Mouse (Mus musculus) cerebellum, adult 18-20 months (tissue): Measurements from ENCODE around the gene Nrxn3.

Source experiments
- DNase-seq, 2 experiments: peaks; one replicate each; pipeline ENCODE4 v3.0.0; 2021

Nrxn3 gene

GRCm38 (mm10) chr12:89376600-89376999 lies 653.9 kb downstream of the Nrxn3 start:
- DNase-seq, result no peak

DNA sequence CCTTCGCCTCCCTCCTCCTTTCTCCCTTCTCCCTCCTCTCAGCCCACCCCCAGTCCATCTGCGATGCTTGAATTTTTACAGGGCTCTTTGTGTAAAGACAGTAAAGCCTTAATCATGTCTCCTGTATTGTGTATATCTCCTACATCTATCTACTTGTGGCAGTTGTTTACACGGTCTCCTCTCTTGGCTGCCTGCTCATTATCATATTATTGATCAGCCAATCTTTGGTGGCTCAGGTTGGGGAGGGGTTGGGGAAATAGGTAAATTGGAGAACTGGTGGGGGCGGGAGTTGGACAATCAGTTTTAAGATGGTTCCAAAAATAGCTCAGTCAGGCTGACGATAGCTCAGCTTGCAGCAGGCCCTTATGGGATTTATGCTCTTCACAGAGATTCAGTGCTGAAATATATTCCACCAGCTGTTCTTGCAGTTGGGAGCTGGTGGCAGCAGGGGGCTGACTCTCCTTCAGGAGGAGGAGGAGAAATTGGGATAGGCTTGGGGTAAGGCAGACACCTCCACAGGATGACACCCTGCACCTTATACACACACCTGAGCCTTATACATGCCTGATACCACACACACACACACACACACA lies 654.5 kb downstream of the Nrxn3 start:
- no peak for DNase-seq

GRCm38 (mm10) chr12:89377687-89378086 lies 655.0 kb downstream of the Nrxn3 start:
- DNase-seq, result no peak

GRCm38 (mm10) chr12:89383254-89383653 lies 660.6 kb downstream of the Nrxn3 start:
- no peak for DNase-seq

DNA sequence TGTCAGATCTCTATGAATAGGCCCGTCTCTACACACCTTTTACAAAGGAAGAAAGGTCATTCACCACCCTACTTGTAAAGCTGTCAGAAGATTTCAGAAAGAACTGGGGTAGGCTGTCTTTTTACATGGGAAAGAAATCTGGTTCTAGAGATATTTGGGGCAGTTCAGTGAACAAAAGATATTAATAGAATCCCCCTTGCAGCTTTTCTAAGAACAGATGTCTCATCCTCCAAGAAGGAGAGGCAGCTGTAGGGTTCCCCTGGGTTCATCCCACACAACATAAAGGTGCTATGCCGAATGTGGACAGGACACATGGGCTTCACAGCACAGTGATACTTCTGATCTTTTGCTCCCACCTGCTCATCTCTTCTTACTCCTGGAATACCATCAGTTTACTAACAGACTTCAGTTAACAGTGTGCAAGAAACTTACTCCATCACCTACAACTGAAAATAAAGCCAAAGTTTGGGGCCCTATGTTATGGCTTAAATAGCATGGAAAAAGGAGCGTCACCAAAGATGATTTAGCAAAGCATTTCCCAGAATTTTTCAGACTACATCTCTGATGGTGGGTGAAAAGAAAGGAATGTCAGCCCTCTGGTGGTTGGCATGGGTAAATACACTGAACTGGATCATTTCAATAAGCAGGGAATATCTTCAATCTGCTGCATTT lies 672.6 kb downstream of the Nrxn3 start:
- DNase-seq, result peak; percentile 4 to 5

GRCm38 (mm10) chr12:89436519-89436918 lies 713.8 kb downstream of the Nrxn3 start:
- no peak for DNase-seq

GRCm38 (mm10) chr12:89442323-89443038 lies 719.8 kb downstream of the Nrxn3 start:
- DNase-seq, result no peak

DNA sequence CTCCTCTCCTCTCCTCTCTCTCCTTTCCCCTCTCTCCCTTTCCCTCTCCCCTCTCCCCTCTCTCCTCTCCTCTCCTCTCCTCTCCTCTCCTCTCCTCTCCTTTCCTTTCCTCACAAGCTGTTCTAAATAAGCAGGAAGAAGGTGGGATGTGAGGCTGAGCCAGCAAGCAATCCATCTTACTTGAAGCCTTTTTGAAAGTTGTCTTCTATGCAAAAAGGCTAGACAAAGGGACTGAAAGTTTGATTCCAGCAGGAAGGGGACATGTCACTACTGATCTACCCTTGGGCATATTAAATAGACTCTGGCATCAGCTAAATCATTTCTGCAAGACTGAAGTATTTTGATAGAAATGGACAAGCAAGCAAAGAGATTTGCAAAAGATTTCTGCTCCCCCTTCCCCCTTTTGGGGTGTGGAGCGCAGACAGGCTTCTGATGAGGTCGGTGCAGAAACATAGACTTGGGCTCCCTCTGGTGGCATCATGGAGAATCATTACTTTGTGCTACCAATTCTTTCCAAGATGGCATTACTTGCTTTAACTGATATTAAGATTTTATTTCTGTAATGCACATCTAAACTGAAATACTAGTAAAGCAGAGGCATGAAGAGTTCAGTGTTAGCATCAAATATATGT lies 728.1 kb downstream of the Nrxn3 start:
- peak; percentile 34 to 39 for DNase-seq

DNA sequence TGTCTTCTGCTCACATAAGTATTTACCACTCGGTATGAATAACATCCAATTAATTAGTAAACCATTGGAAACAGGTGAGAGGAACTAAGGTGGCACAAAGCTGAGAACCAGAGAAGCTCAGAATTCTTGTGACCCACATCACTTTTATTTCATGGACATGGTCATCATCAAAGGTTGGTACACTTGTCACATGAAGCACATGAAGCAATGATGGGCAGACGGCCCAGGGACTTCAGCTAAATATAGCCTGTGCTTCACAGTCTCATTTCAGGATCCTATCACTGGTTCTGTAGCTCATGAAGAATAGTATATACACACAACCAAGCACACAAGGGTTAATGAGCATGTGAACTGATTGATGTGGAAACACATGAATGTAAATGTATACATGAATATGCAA lies 747.5 kb downstream of the Nrxn3 start:
- DNase-seq, result no peak

GRCm38 (mm10) chr12:89471289-89471688 lies 748.6 kb downstream of the Nrxn3 start:
- DNase-seq, result no peak

- DNase-seq, result no peak
These were observed 749.2 kb downstream of the Nrxn3 start for GRCm38 (mm10) chr12:89471874-89472273.

DNA sequence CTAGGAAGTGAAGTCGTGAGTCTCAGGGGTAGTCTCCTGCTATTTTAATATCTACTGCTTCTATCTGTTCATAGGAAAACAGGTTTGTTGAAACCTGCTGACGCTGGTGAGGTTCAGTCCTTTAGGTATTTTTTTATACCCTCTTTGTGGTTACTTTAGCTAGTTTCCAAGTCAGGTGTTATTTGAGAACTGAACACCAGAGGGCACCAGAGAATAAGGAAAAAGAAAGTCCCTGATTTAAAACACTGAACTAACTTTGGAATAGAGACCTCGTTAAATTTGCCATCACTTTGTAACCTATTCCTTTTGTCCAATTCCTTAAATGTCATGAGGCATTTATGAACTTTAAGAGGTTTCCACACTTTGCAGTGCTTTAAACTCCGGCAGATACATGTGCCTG lies 756.4 kb downstream of the Nrxn3 start:
- peak; percentile 43 to 64 for DNase-seq

DNA sequence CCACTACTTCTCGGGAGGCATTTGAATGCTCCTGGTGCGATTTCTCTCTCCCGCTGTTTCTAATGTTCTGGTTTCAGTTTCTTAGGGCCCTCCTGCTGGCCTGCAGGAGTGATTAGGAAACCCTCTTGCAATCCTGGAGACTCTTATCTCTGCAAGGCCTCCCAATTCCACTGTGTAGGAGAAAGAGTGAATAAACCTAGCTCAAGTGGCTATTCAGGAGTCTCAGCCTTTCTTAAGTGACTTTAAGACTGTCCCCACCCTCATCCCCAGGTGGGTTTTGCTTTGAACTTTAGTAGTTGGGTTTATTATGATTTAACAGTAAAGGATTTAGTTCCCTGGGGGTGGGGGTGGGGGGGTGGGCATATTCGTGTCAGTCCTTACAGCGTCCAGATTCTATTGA lies 759.5 kb downstream of the Nrxn3 start:
- DNase-seq, result no peak

GRCm38 (mm10) chr12:89504026-89504425 lies 781.4 kb downstream of the Nrxn3 start:
- no peak for DNase-seq

DNA sequence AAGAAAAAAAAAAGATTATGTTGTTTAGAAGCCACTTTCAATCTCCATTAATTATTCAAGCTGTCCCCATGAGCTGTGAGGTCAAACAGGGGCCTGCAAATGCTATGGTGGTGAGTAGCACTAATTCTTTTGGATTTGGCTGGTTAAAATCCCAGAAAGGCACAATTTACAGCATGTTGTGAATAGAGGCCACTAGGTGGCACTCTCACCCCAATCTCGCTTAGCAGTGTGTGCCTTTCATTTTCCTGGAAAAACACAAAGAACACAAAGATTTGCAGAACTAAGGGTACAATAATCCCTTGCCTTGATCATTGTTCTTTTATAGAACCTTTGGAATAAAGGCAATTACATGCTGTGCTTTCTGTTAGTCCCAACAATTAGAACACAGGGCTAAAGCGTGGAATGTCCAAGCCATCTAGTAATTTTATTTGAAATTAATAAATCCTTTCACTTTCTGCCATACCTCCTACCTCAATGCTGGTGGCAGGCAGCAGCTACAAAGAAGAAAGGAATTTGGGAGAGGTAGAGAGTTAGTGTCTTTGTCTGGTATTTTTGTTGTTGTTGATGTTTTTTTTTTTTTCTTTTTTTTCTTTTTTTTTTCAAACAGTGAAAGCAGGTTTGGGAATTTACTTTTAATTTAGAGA lies 782.6 kb downstream of the Nrxn3 start:
- peak; percentile 71 to 84 for DNase-seq

- DNase-seq, result no peak
These were observed 786.3 kb downstream of the Nrxn3 start for GRCm38 (mm10) chr12:89508970-89509369.

GRCm38 (mm10) chr12:89513759-89514158 lies 791.1 kb downstream of the Nrxn3 start:
- DNase-seq, result peak; percentile 76 to 77

GRCm38 (mm10) chr12:89516046-89516445 lies 793.4 kb downstream of the Nrxn3 start:
- DNase-seq, result no peak

DNA sequence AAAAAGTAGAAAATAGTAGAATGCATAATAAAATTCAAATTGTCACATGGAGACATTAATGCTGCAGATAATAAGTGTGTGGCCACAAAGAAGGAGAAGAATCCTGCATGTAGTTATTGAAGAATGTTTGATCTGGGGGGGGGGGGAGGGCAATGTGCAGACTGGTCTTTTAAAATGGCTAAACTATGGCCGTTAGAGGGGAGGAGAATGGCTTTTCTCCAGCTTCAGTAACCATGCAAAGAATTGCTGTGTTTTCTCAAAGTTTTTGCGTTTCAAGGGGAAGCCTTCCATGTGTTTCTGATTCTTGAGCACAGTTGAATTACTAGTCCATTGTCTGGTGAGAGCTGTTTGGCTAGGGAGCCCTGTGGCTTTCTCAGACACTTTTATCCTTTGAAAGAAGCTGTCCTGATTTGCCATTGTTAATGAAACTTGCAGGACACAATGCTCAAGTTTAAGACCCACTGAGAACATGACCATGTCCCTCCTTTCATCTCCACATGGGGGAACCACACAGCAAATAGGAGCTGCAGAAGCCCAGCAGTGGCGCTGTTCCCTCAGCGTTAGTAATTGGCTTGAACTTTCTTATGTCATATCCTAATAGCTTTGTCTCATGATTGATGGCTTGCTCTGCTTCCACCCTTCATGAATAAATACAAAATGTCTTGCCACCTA lies 808.1 kb downstream of the Nrxn3 start:
- DNase-seq, result no peak

DNA sequence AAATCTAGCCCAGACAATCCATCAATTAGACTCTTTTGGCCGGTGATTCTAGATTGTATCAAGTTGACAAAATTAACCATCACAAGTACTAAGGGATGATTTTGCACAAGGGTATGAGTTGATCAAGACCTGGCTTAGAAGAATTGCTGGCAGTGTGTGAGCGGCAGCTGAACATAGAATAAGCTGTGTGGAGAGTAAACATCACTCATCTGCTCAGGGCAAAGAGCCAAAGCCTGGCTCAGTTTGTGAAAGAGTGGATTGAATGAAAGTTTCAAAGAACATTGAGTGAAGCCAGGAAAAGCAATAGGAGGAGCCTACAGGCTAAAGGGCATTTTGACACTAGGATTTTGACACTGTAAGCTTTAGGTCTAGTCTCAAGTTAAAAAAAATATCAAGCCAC lies 828.6 kb downstream of the Nrxn3 start:
- DNase-seq, result peak; percentile 27 to 46

DNA sequence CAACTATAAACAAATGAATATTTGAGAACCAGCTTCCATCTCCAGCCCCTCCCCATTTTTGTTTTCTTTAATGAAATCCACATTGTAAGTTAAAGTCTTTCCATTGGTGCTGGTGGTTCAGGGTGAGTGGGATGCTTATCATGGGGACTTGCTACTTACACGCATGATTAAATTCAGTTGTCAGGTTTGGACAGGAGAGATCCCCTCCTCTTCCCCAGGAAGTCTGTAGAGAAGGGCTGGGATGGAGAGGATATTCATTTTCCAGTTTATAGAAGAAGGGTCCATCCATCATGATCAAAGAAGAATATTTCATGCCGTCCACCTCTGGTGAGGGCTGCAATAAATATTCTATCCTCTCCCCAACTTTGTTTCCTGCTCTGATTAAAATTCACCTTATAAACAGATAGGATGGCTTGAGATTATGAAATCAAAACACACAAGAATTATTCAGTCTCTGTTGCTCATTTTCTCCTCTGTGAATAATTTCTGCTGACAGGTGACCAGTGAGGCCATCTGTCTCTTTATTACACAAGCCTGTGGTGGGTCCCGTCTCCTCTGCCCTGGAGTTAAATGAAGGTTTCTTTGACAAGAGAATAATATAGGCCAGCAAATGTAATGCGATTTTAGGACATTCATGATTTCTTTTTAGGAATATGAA lies 830.7 kb downstream of the Nrxn3 start:
- peak; percentile 77 to 89 for DNase-seq

DNA sequence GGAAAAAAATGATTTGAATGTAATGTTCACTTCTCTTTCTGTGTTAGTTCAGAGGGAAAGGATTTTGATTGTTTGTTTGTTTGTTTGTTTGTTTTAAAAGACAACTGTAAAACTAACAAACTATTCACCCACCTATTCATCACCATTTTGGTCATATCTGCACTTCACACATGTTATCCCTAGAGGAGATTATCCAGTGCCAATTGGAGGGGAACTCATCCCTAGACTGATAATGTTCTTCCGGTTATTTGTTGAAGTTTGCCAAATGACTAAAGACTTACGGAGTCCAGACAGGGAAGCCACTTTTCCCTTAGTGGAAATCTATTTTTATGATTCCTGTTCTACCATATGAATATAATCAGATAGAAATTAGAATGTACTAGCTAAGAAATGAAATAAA lies 831.5 kb downstream of the Nrxn3 start:
- peak in 1 of 2 experiments; percentile 20 for DNase-seq
